Mouse (Mus musculus) thymus, adult 2 months (tissue): ENCODE data around the gene Plcxd1. TPM values are rescaled to one million over a fixed set of nuclear protein-coding genes. Genes with fewer than 3 reads are reported as not detected.
"Not testable (repeated sequence)": the region's sequence is repeated elsewhere in the genome, so short reads cannot be mapped to it uniquely, and the experiment has no call there.

Experiments used
- DNase-seq: peaks from one replicate; pipeline ENCODE4 v3.0.0; 2021
- H3K27ac ChIP-seq: fragments of 200-500 bp; 2 replicates; pipeline ENCODE4 v1.5.1; 2012; ENCODE audit warnings: low read length, control low read depth; ENCODE audit not compliant: control insufficient read depth, insufficient read depth
- H3K27me3 ChIP-seq: fragments of 200-500 bp; 2 replicates; pipeline ENCODE4 v1.6.1; 2012; ENCODE audit warnings: mild to moderate bottlenecking, low read length, moderate library complexity, mixed read lengths; ENCODE audit not compliant: control insufficient read depth, insufficient read depth
- H3K36me3 ChIP-seq: fragments of 200-500 bp; 2 replicates; pipeline ENCODE4 v1.6.1; 2012; ENCODE audit warnings: mild to moderate bottlenecking, low read length, moderate library complexity; ENCODE audit not compliant: control insufficient read depth, insufficient read depth
- H3K4me1 ChIP-seq: fragments of 200-500 bp; replicated peaks from 2 replicates; pipeline ENCODE4 v1.6.1; 2012; ENCODE audit warnings: low read length; ENCODE audit not compliant: control insufficient read depth, insufficient read depth
- H3K4me3 ChIP-seq: fragments of 200-500 bp; 2 replicates; pipeline ENCODE4 v1.5.1; 2012; ENCODE audit warnings: mild to moderate bottlenecking, low read length, control low read depth, moderate library complexity; ENCODE audit not compliant: control insufficient read depth, insufficient read depth
- CTCF ChIP-seq: fragments of 200-500 bp; IDR thresholded peaks from 2 replicates; pipeline ENCODE4 v1.5.1; 2012; ENCODE audit warnings: mild to moderate bottlenecking, control low read depth, low read length, moderate library complexity, borderline replicate concordance; ENCODE audit not compliant: control insufficient read depth, poor library complexity, insufficient read depth; ENCODE audit errors: extremely low read depth
- POLR2A ChIP-seq: fragments of 200-500 bp; IDR thresholded peaks from 2 replicates; pipeline ENCODE4 v1.6.1; 2012; ENCODE audit warnings: mild to moderate bottlenecking, low read length, control low read depth, moderate library complexity; ENCODE audit not compliant: control insufficient read depth, poor library complexity, insufficient read depth; ENCODE audit errors: extremely low read depth
- WGBS: fragments of 180-500 bp; shearing (Covaris S2); methylation state at CpG from one replicate; pipeline ENCODE4 v1.1.7; 2018; 5-methylcytosine and 5-hydroxymethylcytosine counted together
- polyA plus RNA-seq: library from polyadenylated mRNA; depleted of rRNA; stranded (reverse); fragments of >200 nt; gene quantifications from 2 replicates; pipeline ENCODE4 v1.2.3, GENCODE M21; 2012

Gene Plcxd1
- polyA plus RNA-seq, 1 experiment = 3.9 TPM

GRCm38 (mm10) chr5:110107581-110108304 is 8.0 kb downstream of the Plcxd1 start, which contains the start of gene Gtpbp6:
Gtpbp6 (minus strand) TSS chr5:110108197.
- peak; percentile 40; the same call in 1 of the 2 replicates for TF ChIP-seq CTCF
- peak; percentile 50 for TF ChIP-seq POLR2A

GRCm38 (mm10) chr5:110108305-110108628 is 8.5 kb downstream of the Plcxd1 start:
- no peak for TF ChIP-seq POLR2A
- no peak for TF ChIP-seq CTCF
- WGBS = 0% methylated on average over 7 of the region's 7 CpGs
- Histone ChIP-seq H3K4me1 (peaks cover 13% of the 10 kb centered on the region), H3K27me3 (no peaks in the 10 kb centered on the region), H3K4me3 (peak overlapping the region; percentile 93), H3K36me3 (peaks cover 8% of the 10 kb centered on the region; the same call in 1 of the 2 replicates), H3K27ac (peak overlapping the region; percentile 28; the same call in 1 of the 2 replicates)
- no peak for DNase-seq

More at GRCm38 (mm10) chr5:110107581-110108304, 8.0 kb downstream of the Plcxd1 start, which contains the start of gene Gtpbp6:
- WGBS = under 1% methylated on average over 71 of the region's 71 CpGs
- Histone ChIP-seq H3K36me3 (peaks cover 4% of the 10 kb centered on the region; the same call in 1 of the 2 replicates), H3K27me3 (no peaks in the 10 kb centered on the region), H3K4me3 (peak within 1 kb of the TSS; percentile 93), H3K4me1 (peaks cover 13% of the 10 kb centered on the region), H3K27ac (peak within 1 kb of the TSS; percentile 50)
- DNase-seq = peak; percentile 96

DNA sequence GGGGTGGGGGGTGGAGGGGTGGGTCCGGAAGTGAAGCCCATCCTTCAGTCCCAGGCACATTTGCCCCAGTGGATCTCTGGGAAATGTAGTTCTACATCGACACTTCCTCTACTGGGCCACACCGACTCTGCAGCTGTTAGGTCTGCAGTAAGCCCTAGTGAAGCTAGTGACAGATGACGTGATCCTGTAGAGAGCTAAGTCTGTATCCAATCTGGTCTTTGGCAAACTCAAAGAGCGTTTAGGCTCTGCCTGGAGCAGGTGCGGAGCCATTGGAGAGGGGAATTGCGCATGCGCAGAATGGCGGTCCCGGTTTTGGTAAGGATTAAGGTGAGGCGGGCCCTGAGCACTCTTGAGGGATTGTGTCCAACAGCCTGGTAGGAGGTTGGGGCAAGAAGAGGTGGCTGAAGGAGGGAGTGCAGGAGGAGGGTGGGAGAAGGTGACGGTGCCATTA is 10.2 kb downstream of the Plcxd1 start, which contains the start of gene Zfp605:
Gene Zfp605 (plus strand): TSS at position 102 of the 451 bp plus-strand sequence.
- H3K36me3 ChIP-seq = peaks cover 5% of the 10 kb centered on the region; the same call in 1 of the 2 replicates
- peak within 1 kb of the TSS; percentile 75 for H3K4me3 ChIP-seq
- 3% methylated on average over 12 of the region's 12 CpGs for whole genome bisulfite sequencing
- peak; percentile 83 for DNase-seq
- peaks cover 13% of the 10 kb centered on the region for H3K4me1 ChIP-seq
- peak within 1 kb of the TSS; percentile 57 for H3K27ac ChIP-seq
- TF ChIP-seq POLR2A (no peak), CTCF (no peak)
- no peaks in the 10 kb centered on the region for H3K27me3 ChIP-seq

DNA sequence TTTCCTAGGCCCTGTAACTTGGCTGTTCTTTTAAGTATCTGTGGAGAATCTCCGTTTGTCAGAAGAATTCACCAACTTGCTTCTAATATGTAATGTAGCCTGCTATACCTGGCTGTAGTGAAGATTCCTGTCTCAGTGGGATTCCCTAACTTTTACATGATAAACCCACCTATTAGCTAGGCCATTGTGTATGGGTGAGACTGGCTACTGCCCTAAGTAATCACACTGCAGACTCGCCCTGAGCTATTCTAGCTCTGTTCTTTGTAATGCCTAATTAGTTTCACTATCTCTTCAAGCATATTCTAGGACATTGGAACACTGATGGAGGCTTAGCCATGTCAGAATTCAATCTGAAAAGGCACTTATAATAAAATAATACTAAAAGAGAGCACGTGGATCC is 22.6 kb downstream of the Plcxd1 start:
- peaks cover 10% of the 10 kb centered on the region for H3K36me3 ChIP-seq
- DNase-seq, H3K27me3 ChIP-seq, H3K4me3 ChIP-seq, H3K27ac ChIP-seq, H3K4me1 ChIP-seq: not testable (repeated sequence)
- 97% methylated on average over 3 of the region's 3 CpGs for WGBS

- Histone ChIP-seq H3K4me1 (no peaks in the 10 kb centered on the region; the same call in 1 of the 2 replicates), H3K36me3 (peaks cover 4% of the 10 kb centered on the region), H3K27ac (peak within 1 kb of the TSS; percentile 60), H3K4me3 (peak within 1 kb of the TSS; percentile 99), H3K27me3 (no peaks in the 10 kb centered on the region)
- peak; percentile 86 for TF ChIP-seq POLR2A
- TF ChIP-seq CTCF = peak; percentile 17; the same call in 1 of the 2 replicates
- peak; percentile 99 for DNase-seq
- WGBS = 4% methylated on average over 46 of the region's 46 CpGs
Measured at GRCm38 (mm10) chr5:110135293-110136086, 35.7 kb downstream of the Plcxd1 start, which contains the start of gene Chfr. Chfr (plus strand) TSS chr5:110135842.

- no peak for DNase-seq
- Histone ChIP-seq H3K27ac (peak overlapping the region; percentile 60), H3K4me3 (peak overlapping the region; percentile 99), H3K4me1 (no peaks in the 10 kb centered on the region; the same call in 1 of the 2 replicates), H3K36me3 (peaks cover 10% of the 10 kb centered on the region), H3K27me3 (no peaks in the 10 kb centered on the region)
- no peak for TF ChIP-seq POLR2A
- peak; percentile 8; the same call in 1 of the 2 replicates for TF ChIP-seq CTCF
- WGBS = 4% methylated on average over 18 of the region's 18 CpGs
Measured at GRCm38 (mm10) chr5:110136087-110136464, 36.3 kb downstream of the Plcxd1 start.
